Mouse (Mus musculus): ENCODE measurements around the gene Gm20822. TPM values are rescaled to one million over a fixed set of nuclear protein-coding genes. Genes with fewer than 3 reads are reported as not detected.
"Not testable (repeated sequence)": the region's sequence is repeated elsewhere in the genome, so short reads cannot be mapped to it uniquely, and the experiment has no call there.

The Gm20822 gene
- not detected in 2 replicates for polyA plus RNA-seq (2014; fragmentation: Nextera tagmentation; extraction: Ambion mirVana)

GRCm38 (mm10) chrY:15884671-15885070, at the start of gene Gm20822:
Gene Gm20822 (minus strand): TSS chrY:15884771.
- H3K27ac ChIP-seq (ENCODE audit: low read depth, low read length); H3K4me3 ChIP-seq (ENCODE audit: low read depth, low read length); H3K9ac ChIP-seq (ENCODE audit: low read depth, low read length); H3K27me3 ChIP-seq (ENCODE audit: control insufficient read depth, insufficient read depth, low read length); ATAC-seq (ENCODE audit: low FRiP score); H3K36me3 ChIP-seq (ENCODE audit: control insufficient read depth, insufficient read depth, low read length); H3K9me3 ChIP-seq (ENCODE audit: control insufficient read depth, low read length); DNase-seq (ENCODE audit: low spot score); H3K4me2 ChIP-seq (replicated peaks; ENCODE audit: low read depth, low read length); H3K4me1 ChIP-seq (replicated peaks; ENCODE audit: control insufficient read depth, insufficient read depth, low read length): not testable (repeated sequence)
- WGBS = no CpG with 5 or more reads among the region's 3 CpGs
